Mouse (Mus musculus) heart, embryonic 16.5 days (tissue): ENCODE data around the gene Phf2. TPM values are rescaled to one million over a fixed set of nuclear protein-coding genes. Genes with fewer than 3 reads are reported as not detected.
A peak's percentile ranks its signal among the peaks of the same experiment; 100 is the strongest.

ENCODE experiments used
- ATAC-seq: fragments of 200-750 bp; cut with Nextera tagmentation; replicated peaks from 2 replicates; pipeline ENCODE4 v1.8.0; 2017; ENCODE audit warnings: moderate number of reproducible peaks; ENCODE audit not compliant: insufficient read depth, low FRiP score; ENCODE audit errors: extremely low read depth
- H3K27ac ChIP-seq: fragments of 300-500 bp; sonication (generic); 2 replicates; pipeline ENCODE4 v1.5.1; 2014; ENCODE audit warnings: mild to moderate bottlenecking, low read length, control low read depth, moderate library complexity
- H3K27me3 ChIP-seq: fragments of 300-500 bp; sonication (generic); 2 replicates; pipeline ENCODE4 v1.6.1; 2014; ENCODE audit warnings: low read length, mixed read lengths; ENCODE audit not compliant: control insufficient read depth, insufficient read depth
- H3K36me3 ChIP-seq: fragments of 300-500 bp; sonication (generic); 2 replicates; pipeline ENCODE4 v1.6.1; 2014; ENCODE audit not compliant: control insufficient read depth, insufficient read depth
- H3K4me1 ChIP-seq: fragments of 300-500 bp; sonication (generic); 2 replicates; pipeline ENCODE4 v1.6.1; 2014; ENCODE audit warnings: low read length, mixed read lengths; ENCODE audit not compliant: control insufficient read depth, insufficient read depth
- H3K4me2 ChIP-seq: fragments of 300-500 bp; sonication (generic); 2 replicates; pipeline ENCODE4 v1.6.1; 2014; ENCODE audit warnings: low read depth, mild to moderate bottlenecking, control low read depth, low read length
- H3K4me3 ChIP-seq: fragments of 300-500 bp; sonication (generic); 2 replicates; pipeline ENCODE4 v1.5.1; 2014; ENCODE audit warnings: mild to moderate bottlenecking, control low read depth, low read length
- H3K9ac ChIP-seq: fragments of 300-500 bp; sonication (generic); 2 replicates; pipeline ENCODE4 v1.6.1; 2014; ENCODE audit warnings: low read length, control low read depth
- H3K9me3 ChIP-seq: fragments of 300-500 bp; sonication (generic); replicated peaks from 2 replicates; pipeline ENCODE4 v1.6.1; 2016; ENCODE audit warnings: low read length; ENCODE audit not compliant: control insufficient read depth
- WGBS: fragments of 180-500 bp; shearing (Covaris S2); extraction: QIAGEN DNeasy Blood & Tissue Kit; methylation state at CpG from one replicate; pipeline ENCODE4 v1.1.7; 2014; 5-methylcytosine and 5-hydroxymethylcytosine counted together
- polyA plus RNA-seq: library from polyadenylated mRNA; unstranded; fragments of >200 nt; fragmentation: Nextera tagmentation; extraction: Ambion mirVana; gene quantifications from 2 replicates; pipeline ENCODE4 v1.2.1, GENCODE M21; 2015

The Phf2 gene
- polyA plus RNA-seq, 1 experiment from 2014 or later, result 4.4 TPM

DNA sequence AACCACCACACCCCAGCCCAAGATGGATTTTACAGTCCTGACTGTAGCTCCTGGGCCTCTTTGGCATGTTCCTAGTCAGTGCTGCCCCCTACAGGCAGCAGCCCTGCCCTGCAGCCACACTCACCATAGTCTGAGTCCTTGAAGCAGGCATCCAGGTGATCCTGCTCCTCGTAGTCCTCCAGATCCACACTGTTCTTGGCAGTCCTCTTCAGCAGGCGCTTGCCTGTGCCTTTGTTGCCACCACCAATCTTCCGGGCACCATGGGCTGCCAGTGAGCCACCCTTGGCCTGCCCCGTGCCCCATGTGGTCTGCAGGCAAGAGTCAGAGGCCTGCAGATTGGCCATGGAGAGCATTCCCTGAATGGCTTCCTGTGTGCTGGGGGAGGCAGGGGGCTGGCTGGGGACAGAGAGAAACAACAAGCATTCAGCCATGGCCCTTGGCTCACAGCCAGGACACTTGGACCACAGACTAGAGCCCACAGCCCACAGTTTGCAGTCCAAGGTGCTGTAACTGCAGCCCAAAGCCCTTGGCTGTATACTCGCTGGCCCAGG is 63.4 kb downstream of the Phf2 start:
- Histone ChIP-seq H3K36me3 (peaks cover 43% of the 10 kb centered on the region), H3K9ac (no peak overlapping the region), H3K4me2 (no peak overlapping the region), H3K27me3 (no peaks in the 10 kb centered on the region), H3K27ac (no peak overlapping the region), H3K9me3 (no peaks in the 10 kb centered on the region), H3K4me3 (no peak overlapping the region), H3K4me1 (peaks cover 7% of the 10 kb centered on the region; the same call in 1 of the 2 replicates)
- no peak for ATAC-seq
- 73% methylated on average over 5 of the region's 5 CpGs for whole genome bisulfite sequencing

DNA sequence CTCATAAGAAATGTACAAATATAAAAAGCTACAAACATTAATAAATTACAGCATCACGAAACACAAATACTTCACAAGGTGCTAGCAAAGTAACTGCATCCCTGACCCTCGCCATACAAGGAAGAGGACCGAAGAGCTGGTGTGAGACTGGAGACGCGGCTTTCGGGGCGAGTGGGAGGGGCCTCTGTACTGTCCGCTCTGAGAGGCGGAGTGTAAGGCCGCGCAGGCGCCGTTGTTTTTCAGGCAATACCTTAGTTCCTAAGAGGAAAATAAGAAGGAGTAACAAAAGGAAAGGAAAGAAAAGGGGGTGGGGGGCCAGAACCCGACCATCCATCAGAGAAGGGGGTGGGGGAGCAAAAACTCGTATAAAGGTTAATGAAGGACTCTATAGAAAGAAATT is 68.7 kb downstream of the Phf2 start:
- ATAC-seq, result no peak
- Histone ChIP-seq H3K27ac (no peak overlapping the region), H3K4me1 (0 out of 2 replicates have a peak, but pooled peaks cover 1% of the 10 kb centered on the region), H3K36me3 (peaks cover 31% of the 10 kb centered on the region), H3K9ac (no peak overlapping the region), H3K27me3 (no peaks in the 10 kb centered on the region), H3K9me3 (no peaks in the 10 kb centered on the region), H3K4me2 (no peak overlapping the region), H3K4me3 (no peak overlapping the region)
- 64% methylated on average over 15 of the region's 15 CpGs for WGBS

- Histone ChIP-seq H3K27ac (no peak overlapping the region), H3K4me1 (0 out of 2 replicates have a peak, but pooled peaks cover 3% of the 10 kb centered on the region), H3K27me3 (no peaks in the 10 kb centered on the region; the same call in 1 of the 2 replicates), H3K4me3 (no peak overlapping the region), H3K4me2 (no peak overlapping the region), H3K9ac (no peak overlapping the region), H3K36me3 (peaks cover 23% of the 10 kb centered on the region), H3K9me3 (no peaks in the 10 kb centered on the region)
- peak; percentile 62; the same call in 1 of the 2 replicates for ATAC-seq
- 23% methylated on average over 11 of the region's 11 CpGs for WGBS
Measured at GRCm38 (mm10) chr13:48800850-48801546, 69.9 kb downstream of the Phf2 start.

DNA sequence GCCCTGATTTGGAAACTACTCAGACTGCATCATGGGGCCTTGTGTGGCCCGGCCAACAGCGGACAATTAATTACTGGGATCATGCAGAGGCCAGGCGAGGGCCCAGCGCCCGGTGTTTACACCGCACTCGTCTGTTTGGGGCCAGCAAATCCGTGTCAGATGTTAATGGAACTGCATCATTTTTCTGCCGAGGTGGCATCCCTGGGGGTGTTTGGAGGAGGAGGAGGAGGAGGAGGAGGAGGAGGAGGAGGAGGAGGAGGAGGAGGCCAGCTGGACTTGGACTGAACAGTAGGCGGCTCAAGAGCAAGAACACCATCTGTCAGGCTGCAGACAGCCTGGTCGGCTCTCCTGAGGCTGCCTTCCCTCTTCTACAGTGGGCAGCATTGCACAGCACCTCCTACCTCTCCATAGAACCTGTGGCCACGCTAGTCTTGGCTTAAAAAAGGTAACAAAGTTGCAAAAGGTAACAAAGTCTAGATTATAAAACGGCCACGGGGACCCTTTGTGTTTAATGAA is 72.6 kb downstream of the Phf2 start:
- H3K4me1 ChIP-seq, result 0 out of 2 replicates have a peak, but pooled peaks cover 3% of the 10 kb centered on the region
- H3K27ac ChIP-seq, result no peak overlapping the region
- H3K27me3 ChIP-seq, result no peaks in the 10 kb centered on the region; the same call in 1 of the 2 replicates
- H3K9ac ChIP-seq, result no peak overlapping the region
- no peaks in the 10 kb centered on the region for H3K9me3 ChIP-seq
- no peak overlapping the region for H3K4me2 ChIP-seq
- H3K4me3 ChIP-seq, result no peak overlapping the region
- no peak for ATAC-seq
- H3K36me3 ChIP-seq, result peaks cover 8% of the 10 kb centered on the region
- WGBS, result 61% methylated on average over 14 of the region's 14 CpGs

- Histone ChIP-seq H3K36me3 (no peaks in the 10 kb centered on the region; the same call in 1 of the 2 replicates), H3K4me1 (0 out of 2 replicates have a peak, but pooled peaks cover 3% of the 10 kb centered on the region), H3K4me2 (no peak overlapping the region), H3K27ac (no peak overlapping the region), H3K27me3 (no peaks in the 10 kb centered on the region; the same call in 1 of the 2 replicates), H3K9me3 (no peaks in the 10 kb centered on the region), H3K4me3 (no peak overlapping the region), H3K9ac (no peak overlapping the region)
- no peak for ATAC-seq
- 36% methylated on average over 11 of the region's 11 CpGs for WGBS
Measured at GRCm38 (mm10) chr13:48796906-48797305, 74.0 kb downstream of the Phf2 start.

- H3K4me1 ChIP-seq, result 0 out of 2 replicates have a peak, but pooled peaks cover 3% of the 10 kb centered on the region
Measured at GRCm38 (mm10) chr13:48795711-48796110, 75.2 kb downstream of the Phf2 start.

GRCm38 (mm10) chr13:48784594-48785298 is 86.2 kb downstream of the Phf2 start:
- no peak overlapping the region for H3K27ac ChIP-seq
- H3K27me3 ChIP-seq, result no peaks in the 10 kb centered on the region
- no peak for ATAC-seq
- WGBS, result 79% methylated on average over 8 of the region's 8 CpGs
- H3K9ac ChIP-seq, result no peak overlapping the region
- no peaks in the 10 kb centered on the region for H3K9me3 ChIP-seq
- no peaks in the 10 kb centered on the region for H3K4me1 ChIP-seq
- H3K4me2 ChIP-seq, result no peak overlapping the region
- no peak overlapping the region for H3K4me3 ChIP-seq
- H3K36me3 ChIP-seq, result no peaks in the 10 kb centered on the region

More at GRCm38 (mm10) chr13:48795711-48796110, 75.2 kb downstream of the Phf2 start:
- 85% methylated on average over 6 of the region's 6 CpGs for WGBS
- Histone ChIP-seq H3K9me3 (no peaks in the 10 kb centered on the region), H3K27ac (no peak overlapping the region), H3K4me3 (no peak overlapping the region), H3K4me2 (no peak overlapping the region), H3K27me3 (no peaks in the 10 kb centered on the region; the same call in 1 of the 2 replicates), H3K36me3 (no peaks in the 10 kb centered on the region), H3K9ac (no peak overlapping the region)
- no peak for ATAC-seq

DNA sequence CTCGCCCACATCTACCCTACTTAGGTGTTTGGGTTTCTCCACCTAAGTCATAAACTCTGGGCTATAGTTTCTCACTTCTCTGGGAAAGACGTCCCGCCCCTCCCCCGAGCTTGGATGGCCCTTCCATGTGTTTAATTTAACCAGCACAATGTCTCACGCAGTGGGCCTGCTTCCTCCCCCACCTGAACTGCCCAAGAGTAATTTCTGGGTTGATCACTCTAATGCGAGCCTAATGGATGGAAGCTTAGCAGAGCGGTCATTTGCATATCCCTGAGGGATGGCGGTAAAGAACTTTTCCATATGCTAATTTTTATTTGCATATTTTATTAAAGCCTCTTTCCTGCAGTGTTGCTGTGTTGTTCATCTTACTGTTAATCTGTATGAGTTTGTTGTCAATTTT is 86.8 kb downstream of the Phf2 start:
- Histone ChIP-seq H3K27me3 (no peaks in the 10 kb centered on the region), H3K27ac (no peak overlapping the region), H3K36me3 (no peaks in the 10 kb centered on the region), H3K4me1 (no peaks in the 10 kb centered on the region), H3K4me2 (no peak overlapping the region), H3K9ac (no peak overlapping the region), H3K4me3 (no peak overlapping the region), H3K9me3 (no peaks in the 10 kb centered on the region)
- 54% methylated on average over 8 of the region's 8 CpGs for WGBS
- no peak for ATAC-seq
